ENCODE assay signal across 8 mouse cellular contexts in the genomic region with DNA sequence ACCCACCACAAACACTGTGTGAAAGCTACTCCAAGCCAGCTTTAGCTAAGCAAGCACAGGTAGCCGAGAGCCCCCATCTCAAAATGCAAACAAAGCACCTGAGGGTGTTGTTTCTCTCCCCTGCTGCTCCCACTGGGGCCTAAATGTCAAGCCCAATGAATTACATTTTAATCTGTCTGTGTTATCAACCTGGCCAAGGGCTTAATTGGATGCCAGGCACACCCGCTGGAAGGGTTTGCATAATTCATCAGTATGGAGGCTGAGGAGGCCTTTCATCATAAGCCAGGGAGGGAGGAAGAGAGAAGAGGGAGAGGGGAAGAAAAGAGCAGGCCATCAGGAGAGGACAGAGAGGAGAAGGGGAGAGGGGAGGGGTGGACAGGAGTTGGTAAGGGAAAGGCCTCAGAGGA. TPM values are rescaled to one million over a fixed set of nuclear protein-coding genes. Genes with fewer than 3 reads are reported as not detected.
DNase-seq lines count a peak whose midpoint lies in the region; ATAC-seq lines count a peak whose summit lies in the region.

No protein-coding gene starts in this region.

- peak overlapping the region; percentile 53 for H3K27ac ChIP-seq in heart, embryonic 10.5 days
- H3K27ac ChIP-seq in neural tube, embryonic 11.5 days (ENCODE audit: low read depth, low read length): no peak overlapping the region
- peak overlapping the region; percentile 87 for H3K27ac ChIP-seq in kidney, embryonic 16.5 days (ENCODE audit: low read length)
- H3K27ac ChIP-seq in stomach, embryonic 15.5 days: peak overlapping the region; percentile 40; the same call in 1 of the 2 replicates

- peak; percentile 68 for DNase-seq in heart, embryonic 10.5 days (ENCODE audit: low spot score)
- no peak for DNase-seq in heart, postnatal 10 days
- DNase-seq in neural tube, embryonic 11.5 days (ENCODE audit: low spot score): peak; percentile 39
- DNase-seq in neural tube, embryonic 10.5 days (ENCODE audit: extremely low spot score, low spot score): no peak
- DNase-seq in adrenal gland, adult 18-20 months (ENCODE audit: low spot score in 2 of 2): no peak

- H3K9ac ChIP-seq in neural tube, embryonic 11.5 days (ENCODE audit: low read length): no peak overlapping the region; the same call in 1 of the 2 replicates
- no peak overlapping the region for H3K9ac ChIP-seq in kidney, embryonic 16.5 days (replicated peaks; ENCODE audit: low read length)
- H3K9ac ChIP-seq in stomach, embryonic 15.5 days: no peak overlapping the region

- 0 out of 2 replicates have a peak, but pooled peaks cover 4% of the 10 kb centered on the region for H3K36me3 ChIP-seq in heart, embryonic 10.5 days
- H3K36me3 ChIP-seq in neural tube, embryonic 11.5 days (ENCODE audit: control insufficient read depth, insufficient read depth, low read length): no peaks in the 10 kb centered on the region
- H3K36me3 ChIP-seq in kidney, embryonic 16.5 days (ENCODE audit: insufficient read depth, low read length): no peaks in the 10 kb centered on the region
- no peaks in the 10 kb centered on the region for H3K36me3 ChIP-seq in stomach, embryonic 15.5 days

- no peak overlapping the region for H3K4me3 ChIP-seq in heart, embryonic 10.5 days
- no peak overlapping the region for H3K4me3 ChIP-seq in neural tube, embryonic 11.5 days (ENCODE audit: low read depth, low read length)
- H3K4me3 ChIP-seq in kidney, embryonic 16.5 days (ENCODE audit: low read length): no peak overlapping the region
- H3K4me3 ChIP-seq in stomach, embryonic 15.5 days (replicated peaks): no peak overlapping the region

- H3K4me2 ChIP-seq in neural tube, embryonic 11.5 days (ENCODE audit: low read depth): no peak overlapping the region
- H3K4me2 ChIP-seq in kidney, embryonic 16.5 days (replicated peaks; ENCODE audit: low read depth, low read length): no peak overlapping the region
- no peak overlapping the region for H3K4me2 ChIP-seq in stomach, embryonic 15.5 days

- intact Hi-C loops in heart, postnatal 10 days (cut with DNase I): no loop called here

- no peaks in the 10 kb centered on the region for H3K27me3 ChIP-seq in heart, embryonic 10.5 days (ENCODE audit: insufficient read depth, poor library complexity, severe bottlenecking)
- H3K27me3 ChIP-seq in neural tube, embryonic 11.5 days (ENCODE audit: control insufficient read depth, insufficient read depth, low read length): no peaks in the 10 kb centered on the region
- H3K27me3 ChIP-seq in kidney, embryonic 16.5 days (ENCODE audit: insufficient read depth, low read length): no peaks in the 10 kb centered on the region
- H3K27me3 ChIP-seq in stomach, embryonic 15.5 days (replicated peaks): no peaks in the 10 kb centered on the region

- peaks cover 30% of the 10 kb centered on the region for H3K4me1 ChIP-seq in heart, embryonic 10.5 days
- peaks cover 4% of the 10 kb centered on the region; the same call in 1 of the 2 replicates for H3K4me1 ChIP-seq in neural tube, embryonic 11.5 days (ENCODE audit: control insufficient read depth, insufficient read depth, low read length)
- peaks cover 30% of the 10 kb centered on the region for H3K4me1 ChIP-seq in kidney, embryonic 16.5 days (ENCODE audit: insufficient read depth, low read length)
- peaks cover 15% of the 10 kb centered on the region; the same call in 1 of the 2 replicates for H3K4me1 ChIP-seq in stomach, embryonic 15.5 days

- peak; percentile 32; the same call in 1 of the 2 replicates for ATAC-seq in neural tube, embryonic 11.5 days (ENCODE audit: insufficient read depth, low FRiP score, low TSS enrichment)
- ATAC-seq in kidney, embryonic 16.5 days (ENCODE audit: low FRiP score, low TSS enrichment): peak; percentile 32; the same call in 1 of the 2 replicates
- no peak for ATAC-seq in stomach, embryonic 15.5 days (ENCODE audit: insufficient read depth, low FRiP score, low read depth)
- ATAC-seq in granulocyte monocyte progenitor cell, adult 5-6 weeks (replicated peaks; ENCODE audit: poor library complexity, severe bottlenecking): no peak

- 0 out of 2 replicates have a peak, but pooled peaks cover 5% of the 10 kb centered on the region for H3K9me3 ChIP-seq in heart, embryonic 10.5 days
- H3K9me3 ChIP-seq in neural tube, embryonic 11.5 days (ENCODE audit: control insufficient read depth, low read length): no peaks in the 10 kb centered on the region
- H3K9me3 ChIP-seq in kidney, embryonic 16.5 days (ENCODE audit: low read length): peaks cover 12% of the 10 kb centered on the region
- no peaks in the 10 kb centered on the region for H3K9me3 ChIP-seq in stomach, embryonic 15.5 days

- 46% methylated on average over 2 of the region's 2 CpGs for WGBS in heart, embryonic 10.5 days
- WGBS in neural tube, embryonic 11.5 days: 26% methylated on average over 2 of the region's 2 CpGs
- WGBS in kidney, embryonic 16.5 days: 36% methylated on average over 2 of the region's 2 CpGs
- WGBS in stomach, embryonic 15.5 days: 29% methylated on average over 2 of the region's 2 CpGs

RNA-seq across cellular contexts. Expression of gene Ces5a, which starts 36.5 kb away (rescaled TPM):
- not detected in 2 replicates for polyA plus RNA-seq in heart, embryonic 10.5 days (2016; fragmentation: Nextera tagmentation; extraction: Ambion mirVana)
- not detected for total RNA-seq in heart, postnatal 10 days (2021)
- polyA plus RNA-seq in neural tube, embryonic 11.5 days (2014; fragmentation: Nextera tagmentation; extraction: Ambion mirVana): not detected in 2 replicates
- polyA plus RNA-seq in kidney, embryonic 16.5 days (2015; fragmentation: Nextera tagmentation; extraction: Ambion mirVana): 0.07 and 0.24 TPM in 2 replicates
- polyA plus RNA-seq in stomach, embryonic 15.5 days (2015; fragmentation: Nextera tagmentation; extraction: Ambion mirVana): 0.08 TPM in 1 of 2 replicates, not detected in the other
- not detected for total RNA-seq in adrenal gland, adult 18-20 months (2021)
- not detected in 2 replicates for total RNA-seq in granulocyte monocyte progenitor cell, adult 5-6 weeks (2014; fragmentation: Nextera tagmentation)
- not detected in 2 replicates for total RNA-seq in granulocyte monocyte progenitor cell, adult 5-6 weeks (2017)

Comparison
In these comparisons a context has a peak if more than half of its experiments do, and no peak if none do; other contexts are left out.
1. DNase-seq: peak in heart, embryonic 10.5 days (single experiment) and neural tube, embryonic 11.5 days (single experiment); none in heart, postnatal 10 days (0 of 2), neural tube, embryonic 10.5 days (single experiment) and adrenal gland, adult 18-20 months (0 of 2).
2. ATAC-seq: peak in neural tube, embryonic 11.5 days (single experiment) and kidney, embryonic 16.5 days (single experiment); none in stomach, embryonic 15.5 days (single experiment) and granulocyte monocyte progenitor cell, adult 5-6 weeks (single experiment).